Mouse (Mus musculus): ENCODE results near the gene Eif6.

DNA sequence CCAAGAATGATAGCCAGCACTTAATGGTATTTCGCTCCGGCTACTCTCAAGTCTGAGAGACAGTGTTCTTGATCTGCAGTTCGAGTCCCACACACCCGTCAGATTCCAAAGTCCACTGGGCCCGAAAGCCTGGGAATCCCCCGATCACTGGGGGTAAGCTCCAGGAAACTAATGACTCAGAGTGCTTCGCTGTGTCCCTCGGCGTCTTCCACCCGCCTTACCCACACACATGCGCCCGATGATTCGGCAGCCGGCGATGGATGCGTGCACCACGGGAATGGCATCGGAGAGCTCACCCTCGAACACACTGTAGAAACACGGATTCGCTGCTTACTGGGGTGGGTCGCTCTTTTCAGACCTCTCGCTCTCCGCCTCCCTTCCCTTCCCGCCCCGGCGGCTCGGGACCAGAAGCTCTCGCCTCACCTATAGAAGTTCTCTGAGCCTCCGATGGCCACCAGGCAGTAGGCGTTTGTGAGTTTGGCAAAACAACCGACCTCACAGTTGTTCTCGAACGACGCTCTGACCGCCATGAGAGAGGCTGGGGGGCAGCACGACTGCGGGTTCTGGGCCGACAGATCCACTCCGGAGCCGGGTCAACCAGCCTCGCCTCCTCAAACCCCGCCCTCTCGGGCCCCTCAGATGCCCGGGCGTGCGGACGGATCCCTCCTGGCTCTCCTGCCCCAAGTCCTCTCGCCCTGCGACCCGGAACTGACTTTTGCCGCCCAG, 658 bp downstream of the Eif6 start:
- TF ChIP-seq CHD2 (IDR thresholded peaks at IDR 0.05; ENCODE audit: low read depth, low read length) (no peak), ZNF384 (IDR thresholded peaks at IDR 0.05; ENCODE audit: low read depth, low read length) (no peak), HCFC1 (IDR thresholded peaks at IDR 0.05; ENCODE audit: borderline replicate concordance, insufficient read depth, low read length) (no peak), MAFK (IDR thresholded peaks at IDR 0.05; ENCODE audit: insufficient read depth, low read depth, low read length) (no peak)

Measured in ES-E14 (cell line).